Mouse (Mus musculus) v-Abl transformed pro-B cells (cell line): ENCODE data around the gene Rhobtb3.
"Not testable (repeated sequence)": the region's sequence is repeated elsewhere in the genome, so short reads cannot be mapped to it uniquely, and the experiment has no call there.

ENCODE experiments used
- in situ Hi-C, 2 experiments: fragments of 400-800 bp; cut with MboI; formaldehyde crosslinking; loops; one replicate each; pipeline ENCODE4 v1.15.1; 2025; ENCODE audit not compliant: unreplicated experiment in 2 of 2

Rhobtb3 gene

GRCm38 (mm10) chr13:75930660-75931059 is 13.1 kb downstream of the Rhobtb3 start:
- in situ Hi-C loops: no loop called here

GRCm38 (mm10) chr13:75930023-75930422 is 13.7 kb downstream of the Rhobtb3 start:
- in situ Hi-C loops: no loop called here

GRCm38 (mm10) chr13:75929071-75929470 is 14.7 kb downstream of the Rhobtb3 start:
- in situ Hi-C loops: not testable (repeated sequence)

GRCm38 (mm10) chr13:75927951-75928350 is 15.8 kb downstream of the Rhobtb3 start:
- in situ Hi-C loops: no loop called here

GRCm38 (mm10) chr13:75914151-75914550 is 29.6 kb downstream of the Rhobtb3 start:
- in situ Hi-C loops: no loop called here

- in situ Hi-C loops: no loop called here
Observed at GRCm38 (mm10) chr13:75908187-75908586, 35.5 kb downstream of the Rhobtb3 start.

- in situ Hi-C loops: no loop called here
Observed at GRCm38 (mm10) chr13:75907133-75907532, 36.6 kb downstream of the Rhobtb3 start.

- in situ Hi-C loops: no loop called here
Observed at GRCm38 (mm10) chr13:75904660-75905059, 39.1 kb downstream of the Rhobtb3 start.

- in situ Hi-C loops: not testable (repeated sequence)
Observed at GRCm38 (mm10) chr13:75900928-75901327, 42.8 kb downstream of the Rhobtb3 start.

GRCm38 (mm10) chr13:75892876-75893275 is 50.8 kb downstream of the Rhobtb3 start:
- in situ Hi-C loops: no loop called here

- in situ Hi-C loops: no loop called here
Observed at GRCm38 (mm10) chr13:75892291-75892690, 51.4 kb downstream of the Rhobtb3 start.

GRCm38 (mm10) chr13:75891868-75892267 is 51.9 kb downstream of the Rhobtb3 start:
- in situ Hi-C loops: no loop called here

- in situ Hi-C loops: loop anchor here in 1 of 2 experiments (5.0 kb wide), 1 partner anchor 1021 kb away; no protein-coding TSS in a partner anchor
Observed at GRCm38 (mm10) chr13:75883792-75884191, 59.9 kb downstream of the Rhobtb3 start.

- in situ Hi-C loops: loop anchor here in 1 of 2 experiments (5.0 kb wide), 1 partner anchor 1018 kb away; no protein-coding TSS in a partner anchor
Observed at GRCm38 (mm10) chr13:75880501-75880900, 63.2 kb downstream of the Rhobtb3 start.

- in situ Hi-C loops: loop anchor here (5.0 to 10.0 kb wide), 6 partner anchors 82 to 1245 kb away; partner anchors contain the start of genes Ell2 (in 1 of the 2) and Erap1 (in 1 of the 2)
Observed at GRCm38 (mm10) chr13:75879756-75880155, 64.0 kb downstream of the Rhobtb3 start.

- in situ Hi-C loops: loop anchor here (5.0 to 10.0 kb wide), 6 partner anchors 81 to 1243 kb away; partner anchors contain the start of genes Ell2 (in 1 of the 2) and Erap1 (in 1 of the 2)
Observed at GRCm38 (mm10) chr13:75877907-75878306, 65.8 kb downstream of the Rhobtb3 start.

GRCm38 (mm10) chr13:75876592-75876991 is 67.1 kb downstream of the Rhobtb3 start:
- in situ Hi-C loops: loop anchor here (5.0 to 10.0 kb wide), 6 partner anchors 79 to 1242 kb away; partner anchors contain the start of genes Ell2 (in 1 of the 2) and Erap1 (in 1 of the 2)

GRCm38 (mm10) chr13:75876188-75876587 is 67.5 kb downstream of the Rhobtb3 start:
- in situ Hi-C loops: loop anchor here (5.0 to 10.0 kb wide), 6 partner anchors 79 to 1241 kb away; partner anchors contain the start of genes Ell2 (in 1 of the 2) and Erap1 (in 1 of the 2)

GRCm38 (mm10) chr13:75874608-75875376 is 68.9 kb downstream of the Rhobtb3 start:
- in situ Hi-C loops: loop anchor here (5.0 to 10.0 kb wide), 7 partner anchors 72 to 1240 kb away; partner anchors contain the start of genes Ell2 (in 1 of the 2) and Erap1 (in 1 of the 2)

GRCm38 (mm10) chr13:75867876-75868275 is 75.8 kb downstream of the Rhobtb3 start:
- in situ Hi-C loops: no loop called here

- in situ Hi-C loops: no loop called here
Observed at GRCm38 (mm10) chr13:75865486-75866184, 78.1 kb downstream of the Rhobtb3 start.
